Mouse (Mus musculus): Measurements from ENCODE around the gene Ptcra.

DNA sequence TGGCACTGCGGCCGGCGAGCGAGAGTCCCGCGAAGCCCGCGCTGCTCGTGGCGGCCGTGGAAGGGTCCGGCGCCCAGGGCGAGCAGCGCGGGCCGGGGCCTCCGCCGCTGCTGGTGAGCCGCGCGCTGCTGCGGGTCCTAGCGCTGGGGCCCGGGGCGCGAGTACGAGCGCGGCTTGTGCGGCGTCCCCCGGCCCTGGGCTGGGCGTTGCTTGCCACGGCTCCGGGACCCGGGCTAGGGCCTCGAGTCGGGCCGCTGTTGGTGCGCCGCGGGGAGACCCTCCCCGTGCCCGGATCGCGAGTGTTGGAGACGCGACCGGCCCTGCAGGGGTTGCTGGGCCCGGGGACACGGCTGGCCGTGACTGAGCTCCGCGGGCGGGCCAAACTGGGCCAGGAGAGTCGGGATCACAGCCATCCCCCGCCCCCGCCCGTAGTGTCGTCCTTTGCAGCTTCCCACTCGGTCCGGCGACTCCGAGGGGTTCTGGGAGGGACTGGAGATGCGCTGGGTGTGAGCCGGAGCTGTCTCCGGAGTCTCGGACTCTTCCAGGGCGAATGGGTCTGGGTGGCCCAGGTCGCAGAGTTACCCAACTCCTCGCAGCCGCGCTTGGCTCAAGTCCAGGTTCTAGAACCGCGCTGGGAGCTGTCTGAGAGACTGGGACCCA is 51.8 kb downstream of the Ptcra start:
- TF ChIP-seq POLR2A (IDR thresholded peaks at IDR 0.05; ENCODE audit: borderline replicate concordance, extremely low read depth, low read depth, low read length) (no peak), CTCF (IDR thresholded peaks at IDR 0.05; ENCODE audit: insufficient read depth, low read length) (no peak)

Measured in lung, adult 2 months (tissue).